Mouse (Mus musculus) embryo, embryonic 10 days (tissue): ENCODE data around the gene Chdh.

Source experiments
- DNase-seq: peaks from one replicate; pipeline ENCODE4 v3.0.0-alpha.2; 2015; ENCODE audit warnings: low spot score

Chdh gene

DNA sequence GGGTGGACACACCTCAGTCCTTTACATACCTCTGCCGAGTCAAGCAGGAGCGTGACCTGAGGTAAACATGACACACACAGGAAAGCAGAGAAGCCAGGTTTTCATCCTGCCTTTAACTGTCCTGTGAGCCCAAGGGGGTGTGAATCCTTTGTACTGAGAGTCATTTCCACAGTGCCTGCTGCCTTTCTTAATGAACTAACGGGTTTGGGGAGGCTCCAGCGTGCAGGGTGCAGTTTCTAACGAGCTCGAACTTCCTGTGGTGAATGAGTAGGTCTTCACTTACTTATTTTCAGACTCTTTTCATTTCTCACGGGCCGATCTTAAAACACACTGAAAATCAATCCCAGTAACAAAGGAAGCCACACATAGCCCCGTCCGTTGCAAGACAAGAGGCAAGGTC, 5.7 kb downstream of the Chdh start:
- DNase-seq = no peak

DNA sequence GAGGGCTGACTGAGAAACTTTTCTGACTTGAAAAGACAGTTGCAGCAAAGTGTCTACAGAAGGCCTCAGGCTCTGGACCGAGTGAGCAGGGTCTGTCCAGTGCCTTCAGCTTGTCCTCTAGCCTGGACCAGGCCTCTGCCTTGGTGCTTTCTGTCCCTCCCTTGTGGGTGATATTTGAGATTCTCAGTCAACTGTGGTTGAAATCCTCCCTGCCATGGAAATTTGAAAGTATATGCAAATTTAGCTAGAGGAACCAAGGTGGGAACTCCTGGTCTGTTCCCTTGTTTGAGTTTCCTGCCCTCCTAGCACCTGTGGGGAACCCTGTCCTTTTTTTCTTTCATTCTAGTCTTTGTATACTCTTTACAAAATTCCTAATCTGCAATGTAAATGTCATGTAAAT, 6.2 kb downstream of the Chdh start:
- no peak for DNase-seq

DNA sequence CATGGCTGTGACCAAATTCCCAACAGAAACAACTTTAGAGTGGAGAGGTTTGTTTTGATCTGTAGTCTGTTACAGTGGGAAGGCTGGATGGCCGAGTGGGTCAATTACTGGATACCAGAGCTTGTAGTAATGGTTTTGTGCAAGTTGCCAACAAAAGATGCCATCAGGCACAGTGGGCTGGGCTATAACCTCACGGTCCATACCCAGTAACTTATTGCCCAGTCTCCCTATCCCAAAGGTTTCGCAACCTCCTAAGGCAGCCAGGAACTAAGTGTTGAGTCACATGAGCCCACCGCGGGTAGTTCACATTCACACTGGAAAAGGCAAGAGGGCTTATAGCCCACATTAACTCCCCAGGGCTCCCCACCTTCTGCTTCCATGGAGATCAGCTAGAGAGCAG, 7.8 kb downstream of the Chdh start:
- no peak for DNase-seq

DNA sequence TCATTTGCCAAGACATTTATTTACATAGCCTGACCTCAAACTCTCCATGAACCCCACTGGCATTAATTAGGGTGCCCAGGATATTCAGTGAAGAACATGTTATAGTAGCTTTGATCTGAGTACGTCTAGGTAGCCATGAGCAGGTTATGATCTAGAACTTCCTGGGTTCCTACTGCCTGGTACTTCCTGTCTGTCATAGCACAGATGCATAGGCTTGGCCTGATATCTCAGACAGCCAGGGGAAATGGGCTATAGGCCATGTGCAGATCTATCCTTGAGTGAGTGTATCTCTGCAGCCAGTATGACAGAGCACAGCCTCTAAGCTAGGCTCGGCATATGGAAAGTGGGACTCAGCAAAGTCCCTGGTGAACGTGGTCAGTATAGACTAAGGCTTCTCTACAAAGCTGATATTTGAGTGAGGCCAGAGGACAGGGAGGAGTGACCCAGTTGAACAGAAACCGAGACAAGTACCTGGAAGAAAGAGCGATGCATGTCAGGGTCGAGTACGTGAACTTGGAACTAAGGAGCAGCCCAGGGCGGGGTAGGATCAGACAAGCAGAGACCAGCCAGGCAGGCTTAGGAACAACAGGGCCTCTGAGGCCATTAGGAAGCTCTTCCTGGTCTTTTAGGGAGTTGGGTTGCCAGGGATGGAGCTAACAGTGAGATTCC, 9.1 kb downstream of the Chdh start:
- no peak for DNase-seq

DNA sequence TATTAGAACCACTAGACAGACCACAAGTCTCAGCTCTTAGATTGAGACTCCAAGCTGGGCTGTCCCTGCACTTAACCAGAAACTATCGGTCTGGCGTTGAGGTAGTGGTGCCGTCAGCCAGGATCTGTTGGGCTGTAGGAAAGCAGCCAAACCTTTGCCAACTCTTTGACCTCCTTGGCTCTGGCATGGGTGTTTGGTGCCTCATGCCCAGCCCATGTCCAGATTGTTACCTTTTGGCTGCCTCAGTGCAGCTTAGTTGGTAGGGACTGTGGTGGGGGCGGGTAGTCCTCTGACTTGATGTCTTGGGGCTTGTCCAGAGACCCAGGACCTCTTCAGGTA, 9.6 kb downstream of the Chdh start:
- no peak for DNase-seq

DNA sequence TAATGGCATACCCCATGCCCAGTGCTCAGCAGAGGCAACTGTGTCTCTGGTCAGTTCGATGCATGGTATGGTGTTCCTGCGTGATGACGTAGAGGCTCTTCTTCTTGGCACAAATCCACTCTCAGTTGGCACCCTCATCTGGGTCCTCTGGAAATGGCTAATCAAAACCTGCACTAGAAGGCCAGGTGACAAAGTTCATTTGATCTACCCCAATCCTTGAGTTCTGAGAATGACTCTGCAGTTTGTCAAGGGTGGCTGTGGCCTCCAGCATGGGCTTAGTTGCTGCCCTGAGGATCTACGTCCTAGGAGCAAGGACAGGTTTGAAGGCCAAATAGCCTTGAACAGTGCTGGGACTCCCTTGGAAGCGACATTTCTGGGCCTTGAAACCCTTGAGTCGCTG, 10.0 kb downstream of the Chdh start:
- DNase-seq = no peak

DNA sequence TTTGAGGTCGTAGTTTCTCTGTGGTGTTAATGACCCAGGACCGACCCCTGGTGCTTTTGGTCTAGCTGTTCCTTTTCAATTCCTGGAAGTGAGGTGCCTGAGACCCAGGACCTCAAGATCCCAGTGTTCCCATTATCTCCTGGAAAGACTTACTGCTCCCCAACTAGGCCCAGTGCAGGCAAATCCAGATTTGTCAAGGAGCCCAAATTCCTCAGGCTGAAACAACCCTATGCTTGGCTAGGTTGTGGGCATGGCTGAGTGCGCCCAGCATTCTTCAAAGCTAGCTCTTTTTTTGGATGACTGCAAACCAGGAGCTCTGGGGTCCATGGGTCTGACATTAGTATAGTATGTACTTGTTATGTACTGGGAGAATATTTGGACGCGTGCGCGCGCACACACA, 10.6 kb downstream of the Chdh start:
- no peak for DNase-seq

DNA sequence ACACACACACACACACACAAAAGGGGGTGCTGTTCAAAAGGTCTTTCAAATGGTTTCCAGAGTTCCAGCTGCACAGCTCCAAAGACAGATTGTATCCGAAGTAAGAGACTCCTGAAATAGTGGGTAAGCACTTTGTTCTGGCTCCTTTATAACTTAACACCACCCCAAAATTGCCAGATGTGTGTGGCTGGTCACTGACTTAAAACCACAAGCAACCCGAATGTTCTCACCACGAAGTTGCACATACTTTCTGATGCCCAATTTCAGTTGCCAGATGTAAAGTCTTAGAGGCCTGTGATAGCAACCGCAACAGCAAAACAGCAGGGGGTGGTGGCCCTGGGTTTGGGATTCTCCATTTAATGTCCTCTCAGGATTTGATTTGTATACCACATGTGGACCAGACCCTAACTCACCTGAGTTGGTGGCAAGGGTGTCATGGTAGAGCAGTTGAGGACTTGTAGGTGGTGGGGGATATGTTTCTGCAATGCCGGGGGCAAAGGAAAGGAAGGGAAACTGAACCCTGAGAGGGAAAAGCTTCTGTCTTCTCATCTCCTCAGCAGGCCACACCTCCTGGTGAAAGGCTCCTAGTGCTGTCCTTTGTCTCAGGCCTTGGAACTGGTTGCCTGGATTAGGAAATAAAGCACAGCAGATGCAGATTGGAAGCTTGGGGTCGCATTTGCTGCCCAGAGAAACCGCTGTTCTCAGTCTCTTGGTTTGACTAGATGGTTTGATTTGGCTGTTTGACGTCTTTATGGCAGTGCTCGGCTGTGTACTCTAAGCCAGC, 11.2 kb downstream of the Chdh start:
- no peak for DNase-seq

DNA sequence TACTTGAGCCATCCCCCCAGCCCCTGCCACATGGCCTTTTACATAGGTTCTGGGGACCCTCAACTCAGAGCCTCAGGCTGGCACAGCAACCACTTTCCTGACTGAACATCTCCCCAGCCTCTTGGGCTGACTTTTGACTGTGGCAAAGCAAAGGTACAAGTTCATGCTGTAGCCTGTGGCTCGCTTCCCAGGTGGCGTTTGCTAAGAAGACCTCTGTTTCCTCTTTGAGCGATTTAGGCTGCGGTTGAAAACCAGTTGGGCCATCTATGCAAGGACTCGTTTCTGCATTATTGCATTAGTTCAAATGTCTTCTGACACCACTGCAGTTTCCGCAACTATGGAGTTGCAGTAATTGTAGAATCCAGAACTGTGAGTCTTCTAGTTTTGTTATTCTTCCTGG, 13.6 kb downstream of the Chdh start:
- DNase-seq = no peak

DNA sequence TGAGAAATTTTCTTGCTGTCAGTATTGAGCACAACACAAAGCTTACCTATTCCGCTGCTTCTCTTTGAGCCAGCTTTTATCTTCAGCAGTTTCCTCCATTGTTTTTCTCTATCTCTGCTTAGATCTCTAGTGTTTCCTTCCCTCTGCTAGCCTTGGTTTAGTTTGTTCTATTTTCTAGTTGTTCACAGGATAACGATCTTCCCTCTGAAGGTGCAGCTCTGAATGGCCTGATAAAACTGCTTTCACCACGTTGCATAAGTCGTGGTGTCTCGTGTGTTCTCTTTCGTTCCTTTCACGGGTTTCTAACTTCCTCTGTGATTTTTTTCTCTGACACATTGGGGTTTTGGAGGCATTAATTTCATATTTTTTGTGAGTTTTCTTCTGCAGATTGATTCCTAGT, 15.6 kb downstream of the Chdh start:
- no peak for DNase-seq

DNA sequence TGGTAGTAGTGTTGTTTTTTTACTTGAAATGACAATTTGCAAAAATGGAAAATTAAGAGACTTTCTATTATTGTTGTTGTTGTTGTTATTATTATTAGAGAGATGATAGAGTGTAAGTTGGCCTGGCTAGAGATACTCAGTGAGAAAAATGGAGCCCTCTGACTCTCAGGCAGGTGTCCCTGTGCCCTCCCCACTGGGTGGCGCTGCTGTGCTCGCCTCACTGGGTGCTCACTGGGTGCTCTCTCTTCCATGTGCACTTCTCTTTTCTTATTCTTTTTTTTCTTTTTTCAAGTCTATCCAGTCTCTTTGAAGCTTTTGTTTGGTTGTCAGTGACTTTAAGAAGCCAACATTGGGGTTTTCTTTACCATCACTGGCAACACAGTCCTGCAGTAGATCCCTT, 18.6 kb downstream of the Chdh start:
- no peak for DNase-seq

DNA sequence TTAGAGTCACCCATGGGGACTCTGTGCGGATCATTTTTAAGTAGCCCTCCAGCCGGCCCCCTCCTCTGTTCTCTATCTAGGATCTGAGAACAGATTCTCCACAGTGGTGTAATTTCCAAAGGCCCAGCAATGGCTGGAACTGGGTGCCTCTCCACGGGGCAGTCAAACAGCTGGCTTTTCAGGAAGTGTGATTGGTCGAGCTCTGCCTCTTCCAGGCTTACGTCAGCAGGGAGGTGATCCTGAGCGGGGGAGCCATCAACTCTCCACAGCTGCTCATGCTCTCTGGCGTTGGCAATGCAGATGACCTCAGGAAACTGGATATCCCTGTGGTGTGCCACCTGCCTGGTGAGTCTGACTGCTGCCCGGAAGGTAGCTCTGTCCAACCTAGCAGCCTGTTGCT, 24.6 kb downstream of the Chdh start:
- no peak for DNase-seq

DNA sequence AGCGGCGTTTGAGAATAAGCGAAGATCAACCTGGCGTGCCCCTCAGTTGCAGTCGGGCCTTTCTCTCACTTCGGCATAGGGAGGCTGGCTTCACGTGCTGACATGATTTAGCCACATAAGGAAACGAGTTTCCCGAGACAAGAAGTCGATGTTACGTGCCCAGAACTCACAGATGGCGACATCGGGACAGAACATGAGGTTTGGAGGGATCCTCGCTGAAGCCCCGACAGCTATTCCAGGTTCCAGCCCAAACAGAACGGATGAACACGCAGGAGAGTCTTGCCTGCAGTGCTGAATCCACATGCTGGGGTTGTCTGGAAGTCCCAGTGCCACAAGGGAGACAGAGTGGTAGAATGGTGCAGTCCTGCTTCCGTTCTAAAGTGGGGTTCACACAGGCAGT, 29.6 kb downstream of the Chdh start:
- DNase-seq = no peak

DNA sequence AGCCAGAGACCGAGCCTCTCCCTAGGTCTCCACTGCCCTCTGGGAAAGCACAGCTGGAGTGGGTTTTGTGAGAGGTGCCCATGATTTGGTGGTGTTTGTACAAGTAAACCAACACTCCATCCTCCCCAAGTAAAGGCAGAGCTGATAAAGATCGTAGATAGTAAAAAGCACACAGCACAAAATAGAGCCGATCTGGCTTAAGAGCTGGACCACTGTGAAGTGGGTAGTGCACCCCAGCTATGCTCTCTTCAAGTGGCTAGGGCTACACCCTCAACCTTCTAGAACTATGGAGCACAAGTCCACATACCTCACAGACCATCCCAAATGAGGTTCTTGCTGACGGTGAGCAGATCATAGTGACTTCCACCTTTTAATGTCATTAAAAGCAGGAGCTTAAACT, 30.6 kb downstream of the Chdh start:
- no peak for DNase-seq

DNA sequence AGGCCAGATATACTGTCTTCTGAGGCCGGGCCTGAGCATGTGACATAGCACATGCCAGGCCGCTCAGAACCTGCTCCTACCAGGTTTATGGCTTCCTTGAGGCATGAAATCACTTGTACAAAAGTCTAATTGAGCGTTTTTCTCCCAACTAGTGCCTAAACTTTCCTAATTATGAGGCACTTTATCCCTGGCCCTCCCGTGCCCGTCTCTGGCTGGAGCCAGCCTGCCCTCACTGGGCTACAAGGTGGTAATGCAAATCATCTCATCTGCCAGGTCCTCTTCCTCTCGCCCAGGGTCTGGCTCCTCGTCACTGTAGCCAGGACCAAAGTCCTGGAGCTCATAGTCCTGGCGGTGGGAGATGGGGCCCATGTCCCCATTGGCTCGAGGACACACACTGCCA, 33.0 kb downstream of the Chdh start:
- no peak for DNase-seq

DNA sequence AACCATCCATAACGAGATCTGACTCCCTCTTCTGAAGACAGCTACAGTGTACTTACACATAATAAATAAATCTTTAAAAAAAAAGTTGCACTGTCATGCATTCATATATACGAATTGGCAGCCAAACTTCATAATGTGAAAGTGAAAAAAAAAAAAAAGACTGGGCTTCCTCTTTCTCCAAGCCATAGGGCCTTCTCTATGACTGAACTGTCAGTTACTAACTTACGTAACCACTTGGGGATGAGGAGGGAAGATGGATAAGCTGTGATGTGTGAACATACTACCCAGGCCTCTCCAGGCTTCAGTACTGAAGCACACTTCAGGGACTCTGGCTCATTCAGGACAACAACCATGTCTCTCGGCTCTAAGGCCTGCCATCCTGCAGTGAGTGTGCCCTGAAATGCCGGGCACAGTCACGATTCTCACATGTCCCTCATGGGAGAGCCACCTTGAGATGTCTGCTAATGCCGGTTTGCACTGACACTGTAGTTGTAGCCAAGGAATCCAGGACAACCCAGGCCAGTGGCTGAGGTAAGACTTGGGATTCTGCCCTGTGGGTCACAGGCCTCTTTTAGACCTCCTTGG, 34.6 kb downstream of the Chdh start:
- DNase-seq = no peak

DNA sequence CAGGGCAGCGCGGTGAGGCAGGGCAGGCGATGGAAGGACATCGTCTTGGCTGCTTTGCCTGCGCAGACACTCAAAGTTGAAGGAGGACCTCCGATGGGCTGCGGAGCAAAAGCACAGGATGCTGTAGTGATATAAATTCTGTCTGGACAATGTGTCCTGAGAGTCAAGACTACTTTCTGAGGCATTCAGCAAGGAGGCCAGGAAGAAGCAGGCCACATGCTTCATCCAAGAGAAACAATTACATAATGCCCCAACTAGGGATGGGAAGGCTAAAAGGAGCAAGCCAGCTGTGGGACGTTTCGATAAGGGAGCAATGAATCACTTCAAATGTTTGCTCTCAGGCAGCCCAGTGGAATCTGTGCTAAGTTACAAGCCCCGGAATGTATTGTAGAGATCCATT, 36.4 kb downstream of the Chdh start:
- DNase-seq = no peak

DNA sequence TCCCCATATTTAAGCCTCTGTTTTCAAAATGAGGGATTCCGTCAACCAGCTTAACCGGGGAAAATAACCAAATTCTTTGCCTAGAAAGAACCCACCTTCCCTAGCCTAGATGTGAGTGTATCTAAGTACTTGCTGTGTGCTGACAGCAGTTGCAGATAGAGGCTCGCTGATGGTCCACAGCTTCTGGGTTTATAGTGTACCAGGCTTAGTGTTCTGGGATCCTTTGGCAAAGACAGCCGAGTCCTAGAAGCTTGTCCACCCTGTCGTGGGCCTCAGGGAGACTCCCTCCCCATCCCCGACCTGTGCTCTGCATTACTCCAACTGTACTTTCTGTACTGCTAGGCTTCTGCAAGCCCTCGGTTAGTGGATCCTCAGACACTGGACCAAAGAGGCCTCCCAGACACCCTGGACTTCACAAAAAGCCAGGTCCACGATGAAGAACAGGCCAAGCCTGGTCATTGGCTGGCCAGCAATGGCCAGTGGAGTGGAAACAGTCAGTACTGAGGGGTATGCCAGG, 36.9 kb downstream of the Chdh start:
- DNase-seq = no peak

DNA sequence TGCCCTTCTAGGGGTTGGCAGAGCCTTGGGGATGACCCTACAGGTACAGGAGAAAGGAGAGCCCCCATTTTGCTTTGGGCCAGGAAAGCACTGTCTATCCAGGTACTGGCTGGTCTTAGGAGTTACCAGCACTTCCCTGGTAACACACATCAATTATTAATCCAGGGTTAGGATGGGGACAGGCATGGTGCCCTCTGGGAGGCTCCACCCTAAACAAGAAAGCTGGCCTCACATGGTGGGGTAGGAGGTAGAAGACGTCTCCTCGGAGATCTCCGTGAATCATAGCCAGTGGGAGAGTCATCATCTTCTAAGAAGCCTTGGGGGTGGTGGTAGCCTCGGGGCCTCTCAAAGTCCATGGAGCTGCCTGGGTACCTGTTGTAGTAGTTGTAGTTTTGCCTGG, 38.2 kb downstream of the Chdh start:
- no peak for DNase-seq

DNA sequence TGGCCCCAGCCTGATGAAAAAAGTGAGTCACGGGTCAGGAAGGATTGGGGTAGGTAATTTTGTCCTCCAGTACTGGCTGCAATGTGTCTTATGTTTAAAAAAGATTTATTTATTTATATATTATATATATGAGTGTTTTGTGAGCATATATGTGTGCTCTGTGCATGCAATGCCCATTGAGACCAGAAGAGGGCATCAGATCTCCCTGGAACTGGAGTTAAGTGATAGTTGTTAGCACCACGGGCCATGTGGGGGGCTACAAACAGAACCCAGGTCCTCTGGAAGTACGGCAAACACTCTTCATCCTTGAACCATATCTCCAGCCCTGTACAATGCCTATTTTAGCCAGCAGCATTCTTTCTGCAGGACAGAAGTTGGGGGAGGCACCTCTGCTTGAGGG, 39.2 kb downstream of the Chdh start:
- no peak for DNase-seq

DNA sequence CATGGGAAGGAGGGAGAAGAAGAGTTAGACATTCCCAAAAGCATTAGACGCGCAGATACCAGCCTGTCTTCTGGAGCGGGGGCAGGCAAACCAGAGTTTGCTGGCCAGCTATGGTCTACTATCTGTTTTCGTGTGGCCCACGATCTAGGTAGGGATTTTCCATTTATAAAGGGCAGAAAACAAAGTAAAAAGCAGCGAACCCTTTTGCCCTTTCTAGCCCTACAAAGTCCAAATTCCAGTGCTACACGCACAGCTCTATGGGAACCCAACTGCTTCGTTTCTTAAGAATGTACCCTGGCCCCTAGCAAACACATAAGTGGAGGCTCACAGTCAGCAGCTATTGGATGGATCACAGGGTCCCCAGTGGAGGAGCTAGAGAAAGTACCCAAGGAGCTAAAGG, 41.5 kb downstream of the Chdh start:
- DNase-seq = no peak

DNA sequence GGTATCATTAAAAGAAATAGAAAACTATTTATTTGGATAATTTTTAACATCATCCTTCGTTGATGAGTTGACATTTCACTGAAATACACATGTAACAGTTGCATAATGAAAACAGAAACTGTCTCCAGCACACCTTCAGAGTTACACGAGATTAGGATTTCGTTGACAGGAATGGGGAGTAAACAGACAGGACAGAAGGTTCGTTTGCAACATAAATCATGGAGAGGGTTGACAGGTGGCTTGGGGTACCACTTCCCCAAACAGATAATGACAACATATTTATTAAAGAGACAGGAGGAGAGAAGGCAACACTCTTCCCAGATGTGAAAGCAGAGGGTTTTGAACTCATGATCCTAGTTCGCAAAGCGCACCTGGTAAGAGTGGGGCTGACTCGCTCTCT, 46.1 kb downstream of the Chdh start:
- no peak for DNase-seq

DNA sequence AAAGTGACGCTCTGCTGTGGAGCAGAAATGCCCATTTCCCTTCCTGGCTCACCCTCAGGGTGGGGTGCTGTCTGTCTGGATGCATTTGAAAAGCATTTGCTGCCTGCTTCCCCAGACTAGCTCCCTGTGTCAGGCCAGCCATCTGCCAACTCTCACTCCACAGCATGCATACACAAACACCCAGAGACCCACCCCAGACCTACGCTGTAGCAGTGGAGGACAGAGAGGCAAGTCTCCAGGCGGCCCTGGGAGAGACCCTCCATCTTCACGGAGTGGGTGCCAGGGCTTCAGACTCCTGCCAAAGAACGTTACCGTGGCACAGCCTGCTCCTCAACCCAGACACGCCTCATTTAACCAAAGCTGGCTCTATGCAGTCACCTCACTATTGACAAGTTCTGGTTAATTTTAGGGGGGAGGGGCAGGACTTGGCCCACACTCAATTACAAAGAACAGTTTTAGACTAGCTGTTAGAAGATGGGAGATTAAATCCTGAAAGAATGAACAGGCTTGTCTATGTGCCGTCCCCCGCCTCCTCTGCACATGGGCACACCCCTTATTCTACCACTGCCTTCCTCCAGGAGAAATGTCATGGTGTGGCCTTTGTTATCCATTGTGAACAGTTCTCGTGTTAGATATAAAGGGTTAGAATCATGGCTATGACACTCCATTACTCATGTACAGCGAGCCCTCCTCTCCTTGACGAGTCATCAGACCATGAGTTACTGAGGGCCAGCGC, 47.4 kb downstream of the Chdh start:
- no peak for DNase-seq
